Mouse (Mus musculus): ENCODE results near the gene Zswim3. TPM values are rescaled to one million over a fixed set of nuclear protein-coding genes. Genes with fewer than 3 reads are reported as not detected.
"Not testable (repeated sequence)": the region's sequence is repeated elsewhere in the genome, so short reads cannot be mapped to it uniquely, and the experiment has no call there.

Zswim3 gene
- polyA plus RNA-seq, 1 experiment from 2014 or later = 8.4 TPM

DNA sequence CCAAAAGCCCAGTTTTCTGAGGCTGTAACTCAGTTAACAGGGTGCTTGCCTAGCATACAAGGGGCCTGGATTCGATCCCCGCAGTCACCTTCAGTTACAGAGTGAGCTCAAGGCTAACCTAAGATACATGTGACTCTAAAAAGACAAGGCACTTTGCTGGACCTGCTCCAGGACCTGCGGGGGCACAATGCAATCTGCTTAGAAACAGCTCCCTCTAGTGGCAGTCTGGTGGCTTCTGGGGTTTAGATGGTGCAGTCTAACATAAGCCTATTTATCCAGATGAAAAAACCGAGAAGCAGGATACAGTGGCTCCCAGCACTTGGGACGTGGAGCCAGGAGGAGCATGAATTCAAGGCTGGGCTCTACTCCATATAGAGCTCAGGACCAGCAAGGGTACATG is 10.6 kb upstream of the Zswim3 start:
- 32% methylated on average over 5 of the region's 5 CpGs for whole genome bisulfite sequencing
- H3K27ac ChIP-seq = no peak overlapping the region

DNA sequence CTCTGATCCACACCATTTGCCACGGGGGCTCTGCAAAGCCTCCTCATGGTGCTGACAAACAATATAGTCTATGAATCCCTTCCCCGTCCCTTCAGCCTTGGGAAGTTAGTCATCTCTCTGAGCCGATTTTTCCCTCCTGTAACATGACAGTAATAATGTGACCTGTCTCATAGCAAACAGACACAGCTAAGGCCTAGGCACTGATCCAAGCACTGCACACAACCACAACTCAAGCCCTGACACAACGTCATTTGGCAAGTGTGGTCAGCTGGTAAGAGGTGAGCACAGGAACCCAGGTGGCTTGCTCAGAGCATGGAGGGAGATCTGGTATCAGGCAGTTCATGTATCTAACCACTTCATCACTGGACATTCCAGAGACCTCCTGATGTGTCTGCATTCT is 9.0 kb upstream of the Zswim3 start:
- 58% methylated on average over 4 of the region's 4 CpGs for WGBS
- H3K4me1 ChIP-seq = 0 out of 2 replicates have a peak, but pooled peaks cover 2% of the 10 kb centered on the region
- no peak overlapping the region for H3K4me3 ChIP-seq
- no peaks in the 10 kb centered on the region for H3K27me3 ChIP-seq
- H3K9me3 ChIP-seq = no peaks in the 10 kb centered on the region
- H3K36me3 ChIP-seq = peaks cover 71% of the 10 kb centered on the region
- no peak for ATAC-seq (ENCODE audit: borderline replicate concordance, extremely low read depth, low FRiP score, low TSS enrichment)
- H3K4me2 ChIP-seq = no peak overlapping the region
- H3K27ac ChIP-seq = no peak overlapping the region
- no peak overlapping the region for H3K9ac ChIP-seq

More for the DNA sequence above, 10.6 kb upstream of the Zswim3 start:
- ATAC-seq (ENCODE audit: borderline replicate concordance, extremely low read depth, low FRiP score, low TSS enrichment) = no peak
- Histone ChIP-seq H3K36me3 (peaks cover 59% of the 10 kb centered on the region), H3K4me1 (0 out of 2 replicates have a peak, but pooled peaks cover 2% of the 10 kb centered on the region), H3K9ac (no peak overlapping the region), H3K9me3 (no peaks in the 10 kb centered on the region), H3K27me3 (no peaks in the 10 kb centered on the region), H3K4me2 (no peak overlapping the region), H3K4me3 (no peak overlapping the region)

DNA sequence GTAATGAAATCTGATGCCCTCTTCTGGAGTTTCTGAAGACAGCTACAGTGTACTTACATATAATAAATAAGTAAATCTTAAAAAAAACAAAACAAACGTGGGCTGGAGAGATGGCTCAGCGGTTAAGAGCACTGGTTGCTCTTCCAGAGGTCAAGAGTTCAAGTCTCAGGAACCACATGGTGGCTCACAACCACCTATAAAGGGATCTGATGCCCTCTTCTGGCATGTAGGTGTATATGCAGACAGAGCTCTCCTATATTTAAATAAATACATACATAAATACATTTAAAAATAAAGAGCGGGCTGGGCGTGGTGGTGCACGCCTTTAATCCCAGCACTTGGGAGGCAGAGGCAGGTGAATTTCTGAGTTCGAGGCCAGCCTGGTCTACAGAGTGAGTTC is 6.3 kb upstream of the Zswim3 start:
- not testable (repeated sequence) for H3K27me3 ChIP-seq; H3K9me3 ChIP-seq; H3K4me1 ChIP-seq; H3K27ac ChIP-seq; ATAC-seq (ENCODE audit: borderline replicate concordance, extremely low read depth, low FRiP score, low TSS enrichment); H3K4me2 ChIP-seq; H3K9ac ChIP-seq; H3K4me3 ChIP-seq
- H3K36me3 ChIP-seq = peaks cover 47% of the 10 kb centered on the region
- 72% methylated on average over 6 of the region's 6 CpGs for WGBS

DNA sequence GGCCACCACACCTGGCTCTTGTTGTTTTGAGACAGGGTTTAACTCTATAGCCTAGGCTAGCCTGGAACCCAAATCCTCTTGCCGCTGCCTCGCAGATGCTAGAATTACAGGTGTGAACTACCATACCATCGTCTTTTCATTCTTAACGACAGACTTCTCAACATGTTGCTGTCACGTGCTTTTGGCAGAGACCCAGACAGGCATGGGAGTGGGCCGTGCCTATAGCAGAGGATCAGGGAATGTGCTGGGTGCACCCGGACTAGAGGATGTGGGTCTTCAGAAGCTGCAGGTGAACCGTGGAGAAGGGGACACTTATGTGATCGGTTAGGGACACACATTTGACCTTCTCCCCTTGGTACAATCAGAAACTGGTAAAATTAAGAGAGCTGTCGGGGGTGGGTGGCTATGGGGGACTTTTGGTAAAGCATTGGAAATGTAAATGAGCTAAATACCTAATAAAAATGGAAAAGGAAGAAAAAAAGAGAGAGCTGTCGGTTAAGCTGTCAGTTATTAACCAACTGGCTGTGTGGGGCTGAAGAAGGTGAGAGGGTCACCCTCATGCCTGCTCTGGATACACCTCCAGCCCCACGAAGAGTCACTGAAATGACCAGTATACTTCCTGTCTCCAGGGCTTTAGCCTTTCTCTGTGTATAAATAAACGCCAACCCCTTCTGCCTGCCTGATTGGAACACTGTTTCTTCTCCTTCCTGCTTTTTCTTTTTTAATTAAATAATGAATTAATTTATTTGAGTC is 4.5 kb upstream of the Zswim3 start:
- H3K9ac ChIP-seq = no peak overlapping the region
- no peak overlapping the region for H3K4me3 ChIP-seq
- H3K9me3 ChIP-seq = no peaks in the 10 kb centered on the region
- 85% methylated on average over 13 of the region's 13 CpGs for WGBS
- H3K4me2 ChIP-seq = no peak overlapping the region
- ATAC-seq (ENCODE audit: borderline replicate concordance, extremely low read depth, low FRiP score, low TSS enrichment) = no peak
- H3K36me3 ChIP-seq = peaks cover 36% of the 10 kb centered on the region
- no peaks in the 10 kb centered on the region for H3K27me3 ChIP-seq
- H3K4me1 ChIP-seq = peaks cover 8% of the 10 kb centered on the region
- H3K27ac ChIP-seq = no peak overlapping the region

DNA sequence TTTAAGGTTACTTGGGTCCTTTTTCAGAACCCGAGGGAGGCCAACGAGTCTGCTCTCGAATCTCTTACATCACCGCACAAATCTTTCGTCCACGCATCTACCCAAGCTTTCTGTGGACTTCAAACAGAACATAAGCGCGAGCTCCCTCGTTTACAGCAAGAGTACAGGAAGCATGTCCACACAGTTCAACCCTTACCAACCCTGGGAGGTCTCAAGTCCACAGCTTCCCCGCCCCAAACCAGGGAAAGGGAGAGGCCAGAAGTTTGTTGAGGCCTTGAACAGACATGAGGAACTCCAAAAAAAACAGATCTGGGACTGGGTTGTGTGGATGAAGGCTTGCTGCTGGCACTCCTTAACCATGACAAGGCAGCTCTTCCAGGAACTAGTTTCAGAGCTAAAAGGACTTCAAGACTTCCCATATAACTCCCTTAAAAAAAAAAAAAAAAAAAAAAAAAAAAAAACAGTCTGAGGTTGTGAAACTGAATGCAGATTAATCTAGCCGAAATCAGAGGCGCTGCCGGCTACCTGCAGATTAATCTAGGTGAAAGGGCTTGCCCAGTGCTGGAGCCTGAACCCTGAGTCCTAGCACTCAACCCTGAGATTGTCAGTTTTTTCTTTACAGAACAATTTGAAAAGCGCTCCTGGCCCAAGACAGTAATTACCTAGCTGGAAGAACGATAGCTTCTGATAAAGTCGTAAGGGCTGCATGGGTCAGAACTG is 1.5 kb upstream of the Zswim3 start:
- Histone ChIP-seq H3K4me1 (peaks cover 15% of the 10 kb centered on the region), H3K4me2 (peak overlapping the region; percentile 65), H3K36me3 (peaks cover 21% of the 10 kb centered on the region), H3K27me3 (no peaks in the 10 kb centered on the region), H3K9me3 (no peaks in the 10 kb centered on the region), H3K4me3 (peak overlapping the region; percentile 70), H3K9ac (peak overlapping the region; percentile 82), H3K27ac (no peak overlapping the region)
- 86% methylated on average over 16 of the region's 16 CpGs for whole genome bisulfite sequencing
- ATAC-seq (ENCODE audit: borderline replicate concordance, extremely low read depth, low FRiP score, low TSS enrichment) = no peak

DNA sequence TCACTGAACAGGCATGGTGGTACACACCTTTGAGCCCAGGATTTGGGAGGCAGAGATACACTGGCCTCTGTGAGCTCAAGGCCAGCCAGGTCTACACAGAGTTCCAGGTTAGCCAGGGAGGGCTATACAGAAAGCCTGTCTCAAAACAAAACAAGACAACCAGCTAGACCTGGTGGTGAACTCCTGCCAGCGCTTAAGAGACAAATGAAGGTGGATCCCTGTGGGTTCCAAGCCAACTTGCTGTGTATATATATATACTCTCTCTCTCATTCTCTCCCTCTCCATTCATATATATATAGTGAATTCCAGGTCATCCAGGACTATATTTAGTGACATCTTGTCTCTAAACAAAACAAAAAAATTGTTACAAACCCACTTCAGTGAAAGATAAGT is 981 bp upstream of the Zswim3 start:
- H3K4me2 ChIP-seq = peak overlapping the region; percentile 65
- no peaks in the 10 kb centered on the region for H3K9me3 ChIP-seq
- peak overlapping the region; percentile 70 for H3K4me3 ChIP-seq
- H3K4me1 ChIP-seq = peaks cover 15% of the 10 kb centered on the region
- H3K36me3 ChIP-seq = peaks cover 16% of the 10 kb centered on the region
- WGBS = 46% methylated on average over 1 of the region's 1 CpGs
- no peaks in the 10 kb centered on the region for H3K27me3 ChIP-seq
- ATAC-seq (ENCODE audit: borderline replicate concordance, extremely low read depth, low FRiP score, low TSS enrichment) = no peak
- no peak overlapping the region for H3K27ac ChIP-seq
- H3K9ac ChIP-seq = peak overlapping the region; percentile 82

DNA sequence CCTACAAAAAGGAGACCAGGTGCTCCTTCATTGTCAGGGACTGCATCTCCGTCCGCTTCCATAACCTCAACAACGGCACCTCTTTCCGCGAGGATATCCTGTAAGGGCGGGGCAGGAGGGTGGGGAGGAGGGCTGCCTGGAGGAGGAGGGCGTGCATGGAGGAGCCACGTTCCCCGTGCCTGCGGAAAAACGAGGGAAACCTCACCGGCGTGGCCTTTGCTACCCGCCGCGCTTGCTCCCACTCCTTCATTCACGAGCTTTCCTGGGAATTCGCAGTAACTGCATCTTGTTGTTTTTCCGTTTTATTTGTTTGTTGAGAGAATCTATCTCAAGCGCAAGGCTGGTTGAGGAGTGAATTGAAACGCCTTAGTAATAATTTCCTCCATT is 427 bp downstream of the Zswim3 start:
- H3K27me3 ChIP-seq = no peaks in the 10 kb centered on the region

DNA sequence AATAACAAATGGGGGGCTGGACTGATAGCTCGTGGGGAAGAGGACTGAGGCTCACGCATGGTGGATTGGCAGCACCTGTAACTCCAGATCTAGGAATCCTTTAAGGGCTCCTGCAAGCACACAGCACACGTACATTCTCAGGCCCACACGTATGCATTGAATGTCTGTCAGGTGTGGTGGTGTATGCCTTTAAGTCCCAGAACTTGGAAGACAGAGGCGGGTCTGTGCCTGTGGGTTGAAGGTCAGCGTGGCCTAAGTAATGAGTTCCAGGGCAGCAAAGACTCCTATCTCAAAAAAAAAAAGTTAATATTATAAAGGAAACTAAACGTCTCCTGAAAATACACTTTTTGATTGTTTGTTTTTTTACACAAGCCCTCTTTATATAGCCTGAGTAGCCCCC is 1.7 kb downstream of the Zswim3 start:
- no peak overlapping the region for H3K4me2 ChIP-seq
- H3K27ac ChIP-seq = no peak overlapping the region
- H3K4me3 ChIP-seq = no peak overlapping the region
- no peak for ATAC-seq (ENCODE audit: borderline replicate concordance, extremely low read depth, low FRiP score, low TSS enrichment)
- WGBS = 68% methylated on average over 7 of the region's 7 CpGs
- H3K27me3 ChIP-seq = no peaks in the 10 kb centered on the region
- H3K9me3 ChIP-seq = no peaks in the 10 kb centered on the region
- peaks cover 15% of the 10 kb centered on the region for H3K4me1 ChIP-seq
- H3K36me3 ChIP-seq = no peaks in the 10 kb centered on the region
- no peak overlapping the region for H3K9ac ChIP-seq

More for the DNA sequence above, 427 bp downstream of the Zswim3 start:
- H3K9me3 ChIP-seq = no peaks in the 10 kb centered on the region
- peak overlapping the region; percentile 81 for H3K27ac ChIP-seq
- H3K4me1 ChIP-seq = peaks cover 15% of the 10 kb centered on the region
- peak; percentile 40; the same call in 1 of the 2 replicates for ATAC-seq (ENCODE audit: borderline replicate concordance, extremely low read depth, low FRiP score, low TSS enrichment)
- H3K9ac ChIP-seq = peak overlapping the region; percentile 69
- H3K4me2 ChIP-seq = peak overlapping the region; percentile 78
- H3K36me3 ChIP-seq = peaks cover 4% of the 10 kb centered on the region; the same call in 1 of the 2 replicates
- WGBS = 1% methylated on average over 21 of the region's 21 CpGs
- peak overlapping the region; percentile 70 for H3K4me3 ChIP-seq

DNA sequence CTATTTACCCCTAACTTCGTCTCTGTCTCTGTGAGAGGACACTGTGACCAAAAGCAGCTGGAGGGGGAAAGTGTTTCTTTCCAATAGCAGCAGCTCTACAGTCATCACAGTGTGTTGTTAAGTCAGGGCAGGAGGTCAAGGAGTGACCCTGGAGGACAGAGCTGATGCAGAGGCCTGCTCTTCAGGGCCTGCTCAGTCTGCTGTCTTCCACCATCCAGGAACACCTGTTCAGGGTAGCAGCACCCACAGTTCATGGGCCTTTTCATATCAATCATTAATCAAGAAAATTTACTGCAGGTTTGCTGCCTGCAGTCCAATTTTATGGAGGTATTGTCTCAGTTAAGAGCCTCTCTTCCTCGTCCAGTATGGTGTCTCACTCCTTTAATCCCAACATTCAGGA is 8.7 kb downstream of the Zswim3 start:
- Histone ChIP-seq H3K4me3 (no peak overlapping the region), H3K27ac (no peak overlapping the region), H3K4me2 (no peak overlapping the region), H3K9ac (no peak overlapping the region), H3K36me3 (no peaks in the 10 kb centered on the region), H3K4me1 (peaks cover 12% of the 10 kb centered on the region), H3K9me3 (no peaks in the 10 kb centered on the region), H3K27me3 (no peaks in the 10 kb centered on the region)
- 52% methylated on average over 2 of the region's 2 CpGs for WGBS
- ATAC-seq (ENCODE audit: borderline replicate concordance, extremely low read depth, low FRiP score, low TSS enrichment) = no peak

DNA sequence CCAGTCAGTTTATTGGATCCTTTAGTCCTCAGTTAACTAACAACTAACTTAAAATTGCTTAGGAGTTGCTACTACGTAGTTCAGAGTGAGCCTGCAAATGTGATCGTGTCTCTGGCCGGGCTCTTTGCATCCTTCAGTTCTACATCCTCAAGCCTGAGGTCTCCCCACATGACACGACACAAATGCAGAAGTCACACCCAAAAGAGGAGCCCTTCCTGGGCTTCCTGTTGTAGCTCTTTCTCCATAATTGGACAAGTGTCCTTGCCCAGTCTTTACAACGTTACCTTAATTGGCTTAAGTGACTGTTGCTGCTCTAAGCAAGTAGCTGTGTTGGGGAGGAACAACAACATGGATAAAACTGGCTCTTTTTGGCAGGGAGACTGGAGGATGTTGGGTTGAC is 10.4 kb downstream of the Zswim3 start:
- Histone ChIP-seq H3K4me2 (no peak overlapping the region), H3K9ac (no peak overlapping the region), H3K4me1 (peaks cover 12% of the 10 kb centered on the region), H3K9me3 (no peaks in the 10 kb centered on the region), H3K4me3 (no peak overlapping the region), H3K27me3 (no peaks in the 10 kb centered on the region), H3K36me3 (no peaks in the 10 kb centered on the region), H3K27ac (no peak overlapping the region)
- ATAC-seq (ENCODE audit: borderline replicate concordance, extremely low read depth, low FRiP score, low TSS enrichment) = no peak
- 81% methylated on average over 5 of the region's 5 CpGs for WGBS

DNA sequence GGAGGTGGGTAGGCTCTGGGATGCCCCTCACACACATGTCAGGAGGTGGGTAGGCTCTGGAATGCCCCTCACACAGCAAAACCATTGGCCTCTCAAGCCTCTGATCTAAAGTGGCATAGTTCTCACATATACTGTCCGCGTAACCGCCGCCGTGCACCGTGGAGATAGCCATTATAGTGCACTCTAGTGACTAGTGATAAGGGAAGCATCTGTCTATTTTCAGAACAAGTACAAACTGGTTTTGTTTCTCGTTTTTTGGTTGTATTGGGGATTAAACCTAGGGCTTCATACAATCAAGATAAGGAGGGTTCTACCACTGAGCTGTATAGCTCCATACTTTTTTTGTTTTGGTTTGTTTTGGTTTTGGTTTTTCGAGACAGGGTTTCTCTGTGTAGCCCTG is 10.9 kb downstream of the Zswim3 start:
- ATAC-seq (ENCODE audit: borderline replicate concordance, extremely low read depth, low FRiP score, low TSS enrichment) = no peak
- no peaks in the 10 kb centered on the region for H3K9me3 ChIP-seq
- no peak overlapping the region for H3K9ac ChIP-seq
- H3K36me3 ChIP-seq = peaks cover 4% of the 10 kb centered on the region
- peaks cover 12% of the 10 kb centered on the region for H3K4me1 ChIP-seq
- no peaks in the 10 kb centered on the region for H3K27me3 ChIP-seq
- H3K27ac ChIP-seq = no peak overlapping the region
- no peak overlapping the region for H3K4me3 ChIP-seq
- no peak overlapping the region for H3K4me2 ChIP-seq
- 87% methylated on average over 8 of the region's 8 CpGs for WGBS

DNA sequence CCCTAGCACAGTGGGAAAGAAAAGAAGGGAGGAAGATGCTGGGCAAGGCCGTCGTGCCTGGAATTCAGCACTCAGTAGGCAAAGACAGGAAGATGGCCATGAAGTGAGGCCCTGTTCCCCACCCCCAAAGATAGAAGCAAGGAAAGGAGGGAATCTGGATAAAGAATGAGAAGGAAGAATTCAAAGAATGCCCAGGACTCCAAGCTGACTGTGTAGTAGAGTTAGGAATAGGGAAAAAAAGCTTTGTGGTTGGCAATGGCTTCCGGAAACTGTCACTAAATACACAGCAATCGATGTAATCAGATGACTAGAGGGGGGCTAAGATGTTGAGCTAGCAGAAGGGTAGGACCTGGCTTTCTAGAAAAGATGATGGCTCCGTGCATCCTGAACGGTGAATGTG is 12.3 kb downstream of the Zswim3 start:
- peaks cover 13% of the 10 kb centered on the region for H3K4me1 ChIP-seq
- peak overlapping the region; percentile 30; the same call in 1 of the 2 replicates for H3K27ac ChIP-seq
- H3K4me2 ChIP-seq = no peak overlapping the region
- 52% methylated on average over 6 of the region's 6 CpGs for WGBS
- ATAC-seq (ENCODE audit: borderline replicate concordance, extremely low read depth, low FRiP score, low TSS enrichment) = no peak
- H3K4me3 ChIP-seq = no peak overlapping the region
- H3K9ac ChIP-seq = no peak overlapping the region
- no peaks in the 10 kb centered on the region for H3K27me3 ChIP-seq
- peaks cover 12% of the 10 kb centered on the region for H3K36me3 ChIP-seq
- H3K9me3 ChIP-seq = no peaks in the 10 kb centered on the region
